Mouse (Mus musculus): Measurements from ENCODE around the gene Lbp.

Gene Lbp

GRCm38 (mm10) chr2:158305948-158306695, at the start of gene Lbp:
Lbp (plus strand) TSS chr2:158306493.
- peak; percentile 20 for DNase-seq (ENCODE audit: low read depth)

- no peak for DNase-seq (ENCODE audit: low read depth)
These were observed 49.4 kb upstream of the Lbp start for GRCm38 (mm10) chr2:158256894-158257293.

GRCm38 (mm10) chr2:158258005-158258418, 48.3 kb upstream of the Lbp start, which contains the start of gene Bpi:
Bpi (plus strand) TSS chr2:158258094.
- DNase-seq (ENCODE audit: low read depth), result no peak

- DNase-seq (ENCODE audit: low read depth), result peak; percentile 70
These were observed 47.5 kb upstream of the Lbp start for GRCm38 (mm10) chr2:158258781-158259180.

- no peak for DNase-seq (ENCODE audit: low read depth)
These were observed 46.8 kb upstream of the Lbp start for GRCm38 (mm10) chr2:158259498-158259897.

- DNase-seq (ENCODE audit: low read depth), result no peak
These were observed 41.4 kb upstream of the Lbp start for GRCm38 (mm10) chr2:158264877-158265276.

- no peak for DNase-seq (ENCODE audit: low read depth)
These were observed 36.3 kb upstream of the Lbp start for GRCm38 (mm10) chr2:158270017-158270416.

- DNase-seq (ENCODE audit: low read depth), result no peak
These were observed 32.6 kb upstream of the Lbp start for GRCm38 (mm10) chr2:158273646-158274045.

GRCm38 (mm10) chr2:158275349-158275748, 30.9 kb upstream of the Lbp start:
- DNase-seq (ENCODE audit: low read depth), result no peak

- no peak for DNase-seq (ENCODE audit: low read depth)
These were observed 30.5 kb upstream of the Lbp start for GRCm38 (mm10) chr2:158275811-158276210.

GRCm38 (mm10) chr2:158276451-158276850, 29.8 kb upstream of the Lbp start:
- no peak for DNase-seq (ENCODE audit: low read depth)

- no peak for DNase-seq (ENCODE audit: low read depth)
These were observed 29.4 kb upstream of the Lbp start for GRCm38 (mm10) chr2:158276878-158277277.

GRCm38 (mm10) chr2:158279656-158280055, 26.6 kb upstream of the Lbp start:
- no peak for DNase-seq (ENCODE audit: low read depth)

GRCm38 (mm10) chr2:158281497-158282205, 24.6 kb upstream of the Lbp start:
- no peak for DNase-seq (ENCODE audit: low read depth)

- no peak for DNase-seq (ENCODE audit: low read depth)
These were observed 23.2 kb upstream of the Lbp start for GRCm38 (mm10) chr2:158283136-158283535.

GRCm38 (mm10) chr2:158283771-158284170, 22.5 kb upstream of the Lbp start:
- no peak for DNase-seq (ENCODE audit: low read depth)

GRCm38 (mm10) chr2:158284571-158284970, 21.7 kb upstream of the Lbp start:
- peak; percentile 62 for DNase-seq (ENCODE audit: low read depth)

GRCm38 (mm10) chr2:158285655-158286054, 20.6 kb upstream of the Lbp start:
- DNase-seq (ENCODE audit: low read depth), result peak; percentile 15

GRCm38 (mm10) chr2:158295700-158296099, 10.6 kb upstream of the Lbp start:
- DNase-seq (ENCODE audit: low read depth), result peak; percentile 19

- no peak for DNase-seq (ENCODE audit: low read depth)
These were observed 7.1 kb upstream of the Lbp start for GRCm38 (mm10) chr2:158299203-158299602.

- DNase-seq (ENCODE audit: low read depth), result no peak
These were observed 6.6 kb upstream of the Lbp start for GRCm38 (mm10) chr2:158299731-158300130.

- DNase-seq (ENCODE audit: low read depth), result no peak
These were observed 3.5 kb upstream of the Lbp start for GRCm38 (mm10) chr2:158302807-158303206.

GRCm38 (mm10) chr2:158306696-158307049, 380 bp downstream of the Lbp start:
- DNase-seq (ENCODE audit: low read depth), result no peak
